Mouse (Mus musculus) kidney, postnatal 14 days (tissue): ENCODE data around the gene Ercc6l2.

Source experiments
- DNase-seq: peaks from one replicate; pipeline ENCODE4 v3.0.0; 2022; ENCODE audit warnings: mixed read lengths

The Ercc6l2 gene

GRCm38 (mm10) chr13:63814746-63815681 is at the start of gene Ercc6l2:
TSS of gene Ercc6l2 (plus strand) at chr13:63815240.
- peak; percentile 99 for DNase-seq

DNA sequence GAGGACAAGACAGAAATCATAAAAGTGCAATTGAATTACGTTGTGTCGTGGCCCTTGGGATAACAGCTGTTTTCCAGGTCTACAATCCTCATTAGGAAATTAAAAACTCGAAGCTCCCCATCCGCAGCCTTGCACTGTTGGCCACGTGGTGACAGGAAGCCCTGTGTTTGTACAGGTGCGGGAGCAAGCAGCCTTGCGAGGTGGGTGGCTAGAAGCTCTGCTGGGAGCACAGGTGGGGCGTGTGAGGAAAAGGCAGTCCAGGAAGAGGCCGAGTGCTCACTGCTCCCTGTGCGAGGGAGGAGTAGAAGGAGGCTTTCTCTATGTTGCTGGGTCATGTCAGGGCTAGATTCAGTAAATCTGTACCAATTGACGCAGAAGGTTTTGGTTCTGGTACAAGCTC is 49.0 kb upstream of the Ercc6l2 start:
- DNase-seq = no peak

GRCm38 (mm10) chr13:63771009-63771408 is 44.0 kb upstream of the Ercc6l2 start:
- DNase-seq = no peak

DNA sequence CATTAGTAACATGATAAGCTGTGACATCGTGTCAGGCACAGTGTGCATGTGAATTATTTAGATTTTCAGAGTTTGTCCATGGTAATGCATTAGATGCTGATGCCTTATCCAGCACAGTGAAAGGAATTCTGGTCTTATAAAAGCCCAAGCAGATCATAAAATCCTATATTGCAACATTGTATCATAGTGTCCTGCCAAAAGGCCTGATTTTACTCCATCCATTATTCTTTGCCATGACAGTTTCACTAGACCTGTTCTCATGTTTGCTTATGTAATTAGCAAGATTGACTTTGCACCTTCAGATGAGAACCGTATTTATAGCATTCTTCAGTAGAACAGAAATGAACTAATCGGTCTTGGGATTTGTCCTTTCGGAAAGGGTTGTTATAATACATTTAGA is 36.1 kb upstream of the Ercc6l2 start:
- no peak for DNase-seq

DNA sequence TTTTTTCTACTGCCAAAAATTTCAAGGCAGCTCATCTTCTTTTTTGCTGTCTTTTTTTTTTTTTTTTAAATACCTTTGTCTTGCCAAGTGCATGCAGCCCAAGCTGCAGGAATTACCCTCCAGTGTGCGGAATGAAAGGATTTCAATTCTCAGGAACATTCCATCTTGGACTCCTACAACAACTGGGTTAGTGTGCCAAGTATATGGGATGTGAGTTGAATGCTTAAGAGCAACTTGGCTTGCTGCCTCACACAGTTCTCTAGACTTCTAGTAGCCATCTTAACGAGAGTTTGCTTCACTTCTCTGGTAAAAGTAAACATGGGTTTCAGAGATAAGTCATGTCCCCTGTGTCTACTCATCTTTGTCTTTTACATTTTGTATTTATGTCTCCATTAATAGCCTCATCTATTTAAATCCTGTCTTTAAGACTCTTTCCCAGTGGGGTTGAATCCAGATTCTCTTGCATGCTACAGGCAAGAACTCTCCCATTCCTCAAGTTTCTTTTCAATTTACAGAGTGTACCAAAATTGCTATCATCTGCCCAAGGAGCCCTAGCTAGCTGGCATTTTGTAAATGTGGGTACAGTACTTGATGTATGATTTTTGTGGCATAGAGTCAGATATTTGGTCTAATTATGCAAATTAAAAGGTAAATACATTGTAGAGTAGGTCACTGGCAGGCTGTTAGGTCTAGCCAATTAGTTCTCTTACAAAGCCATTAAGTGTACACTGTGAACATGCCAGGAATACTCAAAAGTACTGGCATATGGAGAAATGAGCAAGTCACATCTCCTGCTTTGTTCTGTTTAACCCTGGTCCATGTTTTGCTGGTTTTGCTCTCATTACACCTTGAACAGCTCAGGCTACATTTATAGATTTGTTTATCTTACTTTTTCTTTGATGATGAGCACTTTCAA is 35.4 kb upstream of the Ercc6l2 start:
- no peak for DNase-seq

DNA sequence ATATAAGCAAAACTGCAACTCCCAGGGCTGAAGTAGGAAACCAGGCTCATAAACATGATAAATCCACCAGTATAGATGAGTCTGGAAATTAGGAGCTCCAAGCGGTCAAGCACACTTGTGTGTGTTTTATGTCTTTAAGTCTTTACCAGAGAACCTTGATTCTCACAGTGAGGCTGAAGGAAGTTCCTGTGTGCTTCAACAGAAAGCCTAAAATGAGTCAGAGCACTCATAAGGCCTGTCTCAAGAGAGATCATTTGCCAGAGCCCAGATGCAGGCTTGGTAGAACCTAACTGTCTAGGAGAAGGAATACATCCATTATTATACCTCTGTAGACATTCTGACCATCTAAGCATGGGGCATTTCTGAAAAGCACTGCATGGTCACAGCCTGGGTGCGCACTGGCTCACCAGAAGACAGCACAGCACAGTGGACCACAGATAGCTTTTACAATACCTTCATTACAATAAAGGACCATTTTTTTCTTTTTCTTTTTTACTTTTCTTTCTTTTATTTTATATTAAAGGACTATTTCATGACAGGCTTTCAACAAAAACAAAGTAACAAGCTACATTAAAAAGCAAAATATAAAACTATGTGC is 22.7 kb upstream of the Ercc6l2 start:
- DNase-seq = no peak

GRCm38 (mm10) chr13:63793345-63794308 is 21.4 kb upstream of the Ercc6l2 start:
- DNase-seq = no peak

GRCm38 (mm10) chr13:63798677-63799076 is 16.4 kb upstream of the Ercc6l2 start:
- DNase-seq = no peak

DNA sequence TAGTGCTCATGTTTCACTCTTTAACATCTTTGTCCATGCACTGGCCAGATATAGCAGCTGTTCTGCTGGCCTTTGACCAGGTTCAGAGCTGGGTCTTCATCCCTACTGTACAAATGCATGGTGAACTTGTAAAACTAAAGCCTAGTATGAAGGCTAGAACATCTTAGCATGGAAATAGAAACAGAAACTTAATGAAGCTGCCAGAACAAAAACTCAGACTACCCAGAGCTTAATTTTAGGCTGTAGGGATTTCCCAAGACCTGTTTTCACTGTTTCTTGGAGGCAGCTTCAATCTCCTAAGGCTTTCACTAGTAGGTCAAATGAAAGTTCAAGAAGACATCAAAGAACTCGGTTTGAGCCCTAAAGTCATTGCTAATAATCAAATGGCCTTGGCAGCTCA is 15.1 kb upstream of the Ercc6l2 start:
- no peak for DNase-seq

GRCm38 (mm10) chr13:63801289-63801688 is 13.8 kb upstream of the Ercc6l2 start:
- no peak for DNase-seq

DNA sequence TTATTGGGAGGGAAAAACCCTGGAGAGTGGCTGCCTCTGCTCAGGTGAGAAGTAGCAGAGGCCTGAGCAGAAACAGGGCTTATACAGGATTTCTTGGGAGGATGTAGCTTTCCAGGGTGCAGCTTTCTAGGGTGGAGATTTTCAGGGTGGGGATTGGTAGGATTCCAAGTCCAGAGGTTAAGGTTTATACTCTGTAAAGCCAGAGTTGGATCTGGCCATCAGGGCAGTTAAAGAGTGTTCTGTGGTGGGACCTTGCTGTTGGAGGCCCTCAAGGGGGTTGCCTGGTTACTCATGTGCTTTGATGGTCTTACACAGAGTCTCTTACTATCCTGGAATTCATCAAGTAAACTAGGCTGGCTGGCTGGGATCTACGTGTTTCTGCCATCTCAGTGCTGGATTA is 7.8 kb upstream of the Ercc6l2 start:
- no peak for DNase-seq

GRCm38 (mm10) chr13:63807979-63808378 is 7.1 kb upstream of the Ercc6l2 start:
- DNase-seq = no peak

DNA sequence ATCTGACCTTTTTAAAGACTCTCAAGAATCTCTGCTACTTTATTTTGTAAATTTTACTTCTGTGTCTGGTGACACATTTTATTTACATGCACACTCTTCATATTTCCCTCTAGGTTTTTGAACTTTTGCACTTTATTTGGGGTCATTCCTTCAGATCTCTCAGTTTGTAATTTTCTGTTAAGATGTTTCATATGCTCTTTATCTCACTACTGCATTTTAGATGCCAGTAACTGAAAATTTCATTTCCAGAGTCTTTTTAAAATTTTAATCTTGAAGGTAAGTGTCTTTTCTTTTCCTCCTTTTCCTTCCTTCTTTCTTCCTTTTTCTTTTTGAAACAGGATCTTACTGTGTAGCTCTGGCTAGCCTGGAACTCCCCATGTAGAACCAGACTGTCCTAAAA is 3.6 kb upstream of the Ercc6l2 start:
- DNase-seq = no peak

DNA sequence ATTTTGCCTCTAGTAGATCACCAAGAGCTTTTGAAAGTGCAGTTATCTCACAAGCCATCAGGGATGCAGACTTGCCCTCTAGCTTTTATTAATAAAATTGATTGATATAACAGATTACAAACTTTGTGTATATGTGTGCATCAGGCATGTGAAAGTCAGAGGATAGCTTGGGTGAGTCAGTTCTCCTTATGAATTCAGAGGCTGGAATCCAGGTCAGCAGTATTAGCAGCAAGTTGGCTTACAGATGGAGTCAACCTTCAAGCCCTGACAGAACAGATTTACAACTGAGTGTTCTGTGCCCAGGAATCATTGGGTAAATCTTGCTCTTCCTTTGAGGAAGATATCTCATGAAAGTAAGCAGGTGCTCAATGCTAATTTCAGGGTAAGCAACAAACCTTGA is 891 bp downstream of the Ercc6l2 start:
- peak; percentile 1 for DNase-seq

GRCm38 (mm10) chr13:63845758-63846157 is 30.7 kb downstream of the Ercc6l2 start:
- no peak for DNase-seq

GRCm38 (mm10) chr13:63850308-63851011 is 35.4 kb downstream of the Ercc6l2 start:
- DNase-seq = no peak

- DNase-seq = no peak
Observed at GRCm38 (mm10) chr13:63872585-63873282, 57.7 kb downstream of the Ercc6l2 start.

DNA sequence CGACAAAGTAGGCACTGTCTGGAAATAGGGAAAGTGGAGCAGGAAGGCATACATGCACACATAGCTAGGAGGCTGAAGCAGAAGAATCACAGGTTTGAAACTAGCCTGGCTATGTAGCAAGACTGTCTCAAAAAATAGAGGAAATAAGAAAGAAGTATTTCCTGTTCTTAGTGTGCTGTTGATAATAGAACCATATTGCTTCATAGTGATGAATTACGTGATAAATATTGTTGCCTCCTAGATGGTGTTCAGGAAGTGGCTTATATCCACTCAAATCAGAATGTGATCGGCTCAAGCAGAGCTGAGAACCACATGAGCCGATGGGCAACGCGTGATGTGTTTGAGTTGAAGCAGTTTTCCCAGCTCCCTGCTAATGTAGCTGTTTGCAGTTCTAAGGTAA is 62.1 kb downstream of the Ercc6l2 start:
- DNase-seq = no peak

DNA sequence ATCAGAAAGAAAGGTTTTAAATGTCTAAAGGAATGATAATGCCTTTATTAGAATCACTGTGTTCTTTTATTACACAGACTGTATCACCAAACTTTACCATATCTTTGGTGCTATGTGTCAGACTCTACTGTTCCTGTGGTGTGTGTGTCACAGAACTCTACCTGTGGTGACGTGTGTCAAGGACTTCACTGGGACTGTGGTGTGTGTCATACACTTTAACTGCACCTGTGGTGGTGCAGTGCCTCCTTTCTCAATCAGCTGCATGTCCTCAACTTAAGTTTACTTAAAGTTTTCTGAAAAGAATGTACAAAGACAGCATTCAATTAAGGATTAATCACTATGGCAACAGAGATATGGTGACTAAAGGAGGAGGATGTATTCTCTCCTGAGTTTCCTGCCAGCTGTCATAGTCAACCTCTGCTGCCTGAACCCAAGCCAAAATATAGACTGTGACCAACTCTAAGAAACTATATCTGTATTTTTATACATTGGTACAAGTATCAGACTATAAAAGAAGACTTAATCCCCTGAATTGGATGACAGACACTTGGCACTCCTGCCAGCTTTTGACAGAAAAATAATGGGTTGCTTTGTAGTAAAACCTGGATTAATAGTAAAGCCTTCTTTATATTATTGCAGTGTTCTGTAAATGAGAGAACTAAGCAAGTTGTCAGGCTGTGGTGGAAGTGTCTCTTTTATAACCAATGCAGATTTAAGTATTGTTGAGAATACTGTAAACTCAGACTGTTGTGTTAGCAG is 64.2 kb downstream of the Ercc6l2 start:
- no peak for DNase-seq

- DNase-seq = no peak
Observed at GRCm38 (mm10) chr13:63879864-63880141, 64.8 kb downstream of the Ercc6l2 start.
